Mouse (Mus musculus) megakaryocyte, embryonic 14.5 days (primary cell): ENCODE data around the gene Recql.

Experiments
- FLI1 ChIP-seq: IDR thresholded peaks from 2 replicates; pipeline ENCODE4 v1.6.1; 2012; ENCODE audit warnings: low read length, inconsistent platforms, mixed read lengths
- GATA1 ChIP-seq: IDR thresholded peaks from 3 replicates; pipeline ENCODE4 v1.6.1; 2012; ENCODE audit warnings: mixed read lengths, low read length, inconsistent platforms, borderline replicate concordance

GRCm38 (mm10) chr6:142413845-142414244, 27.0 kb upstream of the Recql start:
- TF ChIP-seq GATA1, result no peak
- no peak for TF ChIP-seq FLI1
